Mouse (Mus musculus) E14TG2a.4 (cell line): ENCODE measurements at regions not wholly inside any gene's neighbourhood (a gene's known extent, or its start where the extent isn't known, plus 50 kb on each side); places are given as distances from the start of the nearest gene placed in this dataset.

Source experiments
- CTCF ChIP-seq: conservative IDR thresholded peaks from 2 replicates; pipeline ENCODE4 v1.5.1; 2014; ENCODE audit warnings: low read length
- POU5F1 ChIP-seq: IDR thresholded peaks from 2 replicates; pipeline ENCODE4 v1.6.1; 2014; ENCODE audit warnings: low read length, borderline replicate concordance

GRCm38 (mm10) chr17:88258361-88258796, 182.1 kb upstream of the Foxn2 start:
- TF ChIP-seq CTCF (peak; percentile 59), POU5F1 (no peak)
